Mouse (Mus musculus) c-Kit-positive CD71-negative TER-119-negative erythroid progenitor cells, embryonic 14.5 days (primary cell): Measurements from ENCODE around the gene Ankrd6.

ENCODE experiments used
- DNase-seq: peaks from one replicate; pipeline ENCODE4 v3.0.0-alpha.2; 2013; ENCODE audit warnings: low read depth

Gene Ankrd6

DNA sequence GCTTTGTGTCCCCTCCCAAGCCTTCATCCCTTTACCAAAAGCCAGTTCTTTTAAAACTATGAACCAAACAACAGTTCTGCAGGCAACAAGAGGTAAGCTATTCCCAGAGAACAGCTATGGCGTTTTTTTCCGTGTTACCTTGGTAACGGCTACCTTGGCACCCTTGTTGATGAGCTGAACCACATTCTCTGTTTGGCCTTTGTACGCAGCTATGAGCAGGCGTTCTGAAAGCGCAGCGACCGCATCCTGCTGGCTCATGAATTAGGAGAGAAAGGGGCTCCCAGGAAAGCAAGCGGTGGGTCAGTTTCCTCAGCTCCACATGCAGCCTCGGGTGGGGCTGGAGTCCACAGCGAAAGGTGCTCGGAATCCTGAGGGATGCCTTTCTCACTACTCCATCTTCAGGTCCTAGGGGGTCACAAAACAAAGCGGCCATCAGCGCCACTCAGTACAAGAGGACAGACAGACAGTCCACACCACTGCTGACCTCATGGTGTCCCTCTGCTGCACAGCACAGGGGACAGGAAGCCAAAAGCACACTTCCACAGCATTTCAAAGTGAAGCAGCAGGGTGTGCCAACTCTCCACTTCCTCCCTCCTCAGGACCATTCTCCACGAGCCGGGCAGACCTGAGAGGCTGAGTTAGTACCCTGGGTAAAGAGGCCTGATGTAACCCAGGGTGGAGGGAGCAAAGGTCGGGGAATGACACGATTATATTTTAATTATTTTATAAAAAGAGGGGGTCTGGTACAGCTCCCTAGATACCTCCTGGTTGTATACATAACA is 90.3 kb downstream of the Ankrd6 start:
- no peak for DNase-seq

DNA sequence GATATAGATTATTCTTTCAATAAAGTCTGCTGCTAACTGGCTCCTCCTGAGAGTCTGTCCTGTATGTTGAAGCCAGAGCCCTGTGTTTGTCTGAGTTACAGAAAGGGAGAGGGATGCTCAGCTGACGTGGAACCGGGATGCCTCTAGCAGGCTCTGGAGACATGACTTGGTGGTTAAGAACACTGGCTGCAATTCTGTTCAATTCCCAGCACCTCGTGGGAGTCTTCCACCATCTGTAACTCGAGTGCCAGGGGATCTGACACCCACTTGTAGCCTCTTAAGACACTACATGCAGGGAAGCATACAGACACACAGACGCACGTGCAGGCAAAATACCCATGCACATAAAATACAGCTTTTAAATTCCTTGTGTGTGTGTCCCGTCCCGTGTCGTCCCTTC is 95.1 kb downstream of the Ankrd6 start:
- no peak for DNase-seq

DNA sequence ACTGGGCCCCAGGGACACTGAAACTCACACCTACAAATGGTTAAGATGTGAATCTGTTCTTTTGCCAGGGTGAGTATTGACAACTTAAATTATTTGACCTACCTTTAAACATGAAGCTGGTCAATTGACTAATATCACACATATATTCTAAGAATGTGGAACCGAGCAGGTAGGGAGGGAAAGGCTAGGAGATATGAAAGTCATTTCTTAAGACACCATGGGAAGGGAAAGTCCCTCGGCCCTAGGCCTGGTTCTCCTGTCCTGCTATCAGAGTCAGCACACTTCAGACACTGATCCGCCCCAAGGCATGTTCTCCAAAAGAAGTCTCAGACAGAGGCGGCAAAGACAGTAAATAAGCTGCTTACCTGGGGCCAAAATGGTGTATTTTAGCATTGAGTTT is 95.7 kb downstream of the Ankrd6 start:
- DNase-seq, result no peak

DNA sequence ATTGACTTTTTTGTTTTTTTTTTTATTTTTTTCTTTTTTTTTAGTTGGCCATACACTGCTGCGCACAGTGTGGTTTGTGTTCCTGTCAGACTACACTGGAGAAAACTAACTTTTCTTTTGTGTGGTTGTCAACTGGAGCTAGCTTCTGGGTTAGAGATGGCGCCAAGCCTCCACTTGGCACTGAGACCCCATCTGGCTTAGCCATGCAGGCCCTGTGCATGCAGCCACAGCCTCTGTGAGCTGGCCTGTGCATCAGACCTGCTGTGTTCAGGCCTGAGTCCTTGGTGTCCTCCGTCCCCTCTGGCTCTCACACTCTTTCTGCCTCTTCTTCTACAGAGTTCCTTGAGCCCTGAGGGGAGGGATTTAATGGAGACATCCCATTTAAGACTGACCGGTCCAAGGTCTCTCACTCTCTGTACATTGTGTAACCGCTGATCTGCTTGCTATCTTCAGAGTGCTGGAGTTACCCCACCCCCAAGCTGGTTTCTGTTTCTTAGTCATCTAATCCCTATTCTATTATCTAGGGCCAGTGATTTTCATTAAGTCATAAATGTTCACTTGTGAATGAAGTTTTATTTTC is 96.9 kb downstream of the Ankrd6 start:
- DNase-seq, result no peak

DNA sequence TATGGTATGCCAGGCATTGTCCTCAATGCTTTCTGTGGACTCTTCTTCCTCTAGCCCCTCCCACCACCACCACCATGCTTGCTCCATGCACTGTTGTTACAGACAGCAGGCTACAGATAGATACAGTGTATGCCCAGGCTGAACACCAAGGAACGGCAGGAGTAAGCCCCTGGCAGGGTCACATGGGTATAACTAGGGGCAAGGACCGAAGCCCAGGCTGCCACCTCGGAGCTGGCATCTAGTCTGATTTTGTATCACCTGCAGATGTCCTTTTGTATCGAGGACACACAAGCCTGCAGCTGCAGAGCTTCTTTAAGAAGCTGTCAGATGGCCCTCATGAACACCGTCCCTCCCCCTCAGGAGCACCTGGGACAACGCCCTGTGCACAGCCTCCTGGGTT is 97.8 kb downstream of the Ankrd6 start:
- DNase-seq, result no peak

DNA sequence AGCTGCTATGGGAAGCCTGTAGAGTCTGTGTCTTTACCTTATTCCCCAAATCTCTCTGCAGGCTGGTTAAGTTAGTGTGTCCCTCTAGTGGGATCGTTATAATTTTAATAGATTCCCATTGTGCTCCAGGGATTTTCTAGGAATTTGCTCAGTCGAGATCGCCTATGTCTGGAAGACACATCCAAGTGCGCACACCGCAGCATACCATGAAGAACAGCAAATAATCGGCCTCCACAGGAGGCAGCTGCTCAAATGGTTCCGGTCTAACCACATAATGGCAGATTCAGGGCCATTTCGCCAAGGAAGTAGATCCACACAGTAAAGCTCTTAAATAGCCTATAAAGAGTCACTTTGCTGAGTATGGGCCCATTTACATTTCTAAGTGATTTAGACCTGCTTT is 98.3 kb downstream of the Ankrd6 start:
- no peak for DNase-seq

DNA sequence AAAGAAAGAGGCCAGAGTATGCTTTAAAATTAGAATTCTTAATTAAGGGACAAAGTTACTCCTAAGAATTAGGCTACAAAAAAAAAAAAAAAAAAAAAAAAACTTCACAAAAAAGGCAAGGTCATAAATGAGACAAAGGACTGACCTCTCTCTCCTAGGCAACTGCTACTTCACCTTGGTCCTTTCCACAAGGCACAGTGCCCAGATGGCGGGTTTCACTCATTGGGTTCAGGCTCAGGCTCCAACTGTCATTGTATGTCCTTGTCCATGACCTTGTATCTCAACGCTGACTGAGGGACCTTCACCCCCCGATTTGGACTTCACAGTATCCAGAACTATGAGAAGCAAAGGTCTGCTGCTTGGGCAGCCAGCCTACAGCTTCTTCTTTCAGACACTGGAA is 112.2 kb downstream of the Ankrd6 start:
- no peak for DNase-seq

DNA sequence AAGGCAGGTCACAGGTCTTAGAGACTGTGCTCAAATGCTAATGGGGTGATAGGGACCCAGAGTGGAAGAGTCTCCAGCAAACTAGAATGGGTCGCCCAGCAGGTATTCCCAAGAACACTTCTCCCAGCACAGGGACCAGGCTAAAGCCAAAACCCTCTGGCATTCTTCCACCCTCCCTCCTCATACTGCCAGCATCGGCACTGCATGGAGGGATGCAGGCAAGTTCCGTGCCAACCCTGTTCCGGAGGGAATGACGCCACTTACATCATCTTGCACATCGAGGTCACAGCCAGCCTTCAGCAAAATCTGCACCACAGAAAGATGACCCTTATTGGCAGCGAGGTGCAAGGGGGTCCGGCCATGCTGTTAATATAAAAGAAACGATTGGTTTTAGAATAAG is 114.6 kb downstream of the Ankrd6 start:
- no peak for DNase-seq

DNA sequence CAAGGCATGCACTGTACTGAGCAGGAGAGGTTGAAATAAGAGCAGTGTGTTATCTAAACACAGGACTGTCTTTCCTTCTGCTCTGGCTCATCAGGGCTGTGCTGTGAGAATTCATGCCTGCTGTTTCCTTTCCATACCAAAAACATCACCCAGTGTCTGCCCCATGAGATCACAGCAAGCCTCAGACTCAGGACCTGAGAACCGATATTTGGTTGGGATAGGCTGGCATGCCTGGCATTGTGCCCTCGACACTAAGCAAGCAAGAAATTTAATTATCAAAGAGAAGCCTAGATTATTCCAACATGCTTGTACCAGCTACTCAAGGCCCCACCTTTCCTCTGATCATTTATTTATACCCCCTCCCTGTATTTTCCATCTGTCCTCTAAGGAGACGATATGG is 116.1 kb downstream of the Ankrd6 start:
- no peak for DNase-seq

DNA sequence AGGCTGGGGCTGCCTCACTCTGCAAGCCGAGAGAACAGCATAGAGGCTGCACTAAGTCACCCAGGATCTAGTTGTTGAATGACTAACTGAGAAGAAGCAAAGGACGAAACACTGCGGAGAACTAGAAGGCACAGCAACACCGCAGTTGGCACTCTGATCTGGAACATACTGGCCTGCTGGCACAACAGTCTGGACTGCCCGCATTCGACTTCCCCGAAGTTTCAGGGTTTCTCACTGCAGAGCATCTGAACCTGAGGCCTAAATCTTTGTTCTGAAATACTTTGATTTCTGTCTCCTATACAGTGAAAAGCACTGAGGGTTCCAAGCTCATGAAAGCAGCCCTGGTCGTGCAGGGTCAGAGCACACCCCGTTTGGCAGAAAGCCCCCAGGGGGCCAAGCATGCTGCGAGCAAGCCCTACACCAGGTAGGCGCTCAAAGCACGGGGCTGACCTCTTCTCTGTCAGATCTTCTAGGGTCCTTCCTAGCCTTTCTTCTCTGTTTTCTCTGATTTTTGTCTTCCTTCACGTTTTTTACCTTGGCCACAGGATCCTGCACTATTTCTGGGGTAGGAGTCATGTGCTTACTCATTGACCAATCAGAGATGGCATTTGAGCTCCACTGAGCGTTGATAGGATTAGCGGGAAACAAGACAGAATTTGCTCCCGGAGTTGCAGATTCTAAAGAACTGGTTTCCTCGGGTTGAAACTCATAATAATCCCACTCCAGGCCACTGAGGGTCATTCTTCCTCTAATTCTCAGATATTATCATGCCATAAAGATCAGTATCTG is 117.0 kb downstream of the Ankrd6 start:
- DNase-seq, result no peak

DNA sequence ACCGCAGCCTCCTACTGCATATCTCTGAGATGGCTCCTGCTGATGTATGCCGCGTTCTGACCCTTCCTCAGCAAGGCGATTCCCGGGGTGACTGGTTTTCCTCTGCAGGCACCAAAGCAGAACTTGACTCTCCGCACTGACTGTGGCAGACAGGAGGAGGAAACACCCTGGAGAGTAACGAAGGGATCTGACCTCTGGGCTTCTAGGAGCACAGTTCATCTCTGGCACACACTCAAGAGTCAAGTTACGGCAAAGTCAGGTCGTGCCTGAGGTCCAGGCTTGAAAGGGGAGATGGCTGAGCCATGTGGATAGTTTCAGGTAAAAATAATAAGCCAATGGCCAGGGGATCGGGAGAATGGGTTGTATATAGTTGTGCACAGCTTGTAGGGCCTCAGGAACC is 121.3 kb downstream of the Ankrd6 start:
- DNase-seq, result no peak

DNA sequence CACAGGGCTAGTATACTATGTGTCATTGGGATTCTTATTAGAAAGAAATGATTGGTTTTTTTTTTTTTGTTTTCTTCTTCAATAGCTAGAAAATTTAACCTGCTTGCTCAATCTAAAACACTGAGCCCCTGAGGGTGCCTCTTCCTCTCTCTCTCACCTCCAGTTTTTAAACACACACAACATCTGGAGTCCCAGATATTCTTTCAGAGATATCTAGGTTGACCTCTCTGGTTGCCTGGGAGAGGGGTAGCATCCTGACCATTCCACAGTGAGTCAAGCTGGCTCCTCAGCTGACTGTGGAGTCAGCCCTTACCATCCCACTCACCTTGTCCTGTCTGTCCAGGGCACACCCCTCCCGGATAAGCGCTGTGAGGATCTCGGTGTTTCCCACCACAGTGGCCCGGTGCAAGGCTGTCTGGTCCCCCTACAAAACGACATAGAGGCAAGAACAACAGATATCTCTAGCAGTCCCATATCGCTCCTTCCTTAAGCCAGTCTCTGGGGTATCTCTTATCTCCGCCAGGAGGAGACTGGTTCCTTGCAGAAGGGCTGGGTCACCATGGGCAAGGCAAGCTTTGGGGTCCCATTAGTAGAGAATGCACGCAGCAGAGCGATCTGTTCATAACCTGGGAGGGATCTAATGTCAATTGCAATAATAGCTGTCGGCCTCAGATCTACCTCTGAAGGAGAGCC is 122.1 kb downstream of the Ankrd6 start:
- no peak for DNase-seq

DNA sequence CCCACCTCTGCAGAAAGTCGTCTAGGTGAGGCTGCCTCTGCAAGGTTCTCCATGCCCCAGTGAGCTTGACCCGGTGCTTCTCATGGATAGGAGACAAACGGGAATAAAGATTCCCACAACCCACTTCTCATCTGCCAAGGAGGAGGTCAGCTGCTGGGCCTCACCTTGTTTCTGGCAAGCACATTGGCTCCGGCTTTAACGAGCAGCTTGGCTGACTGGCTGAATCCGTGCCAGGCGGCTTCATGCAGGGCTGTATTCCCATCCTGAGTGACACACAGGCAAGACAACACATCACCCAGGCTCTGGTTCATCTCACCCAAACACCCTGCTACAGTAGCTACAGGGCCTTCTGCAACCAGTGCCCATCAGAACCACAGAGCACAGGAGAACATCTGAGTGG is 123.7 kb downstream of the Ankrd6 start:
- DNase-seq, result no peak

DNA sequence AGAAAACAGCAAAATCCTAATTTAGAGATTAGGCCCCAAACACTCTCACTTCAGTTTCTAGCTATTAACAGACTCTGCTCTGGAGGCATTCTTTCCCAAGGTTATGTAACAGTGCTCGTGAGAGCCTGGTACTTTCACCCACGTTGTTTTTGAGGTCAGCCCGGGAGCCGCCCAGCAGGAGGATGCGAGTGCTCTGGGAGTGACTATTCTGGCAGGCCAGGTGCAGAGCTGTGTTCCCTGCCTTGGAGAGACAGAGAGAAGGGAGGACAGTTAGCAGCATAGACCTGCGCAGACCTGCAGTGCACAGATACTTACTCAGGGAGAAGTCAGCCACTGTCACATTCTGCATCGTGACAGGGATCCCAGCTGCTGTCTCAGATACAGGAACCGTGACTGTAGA is 126.4 kb downstream of the Ankrd6 start:
- no peak for DNase-seq

DNA sequence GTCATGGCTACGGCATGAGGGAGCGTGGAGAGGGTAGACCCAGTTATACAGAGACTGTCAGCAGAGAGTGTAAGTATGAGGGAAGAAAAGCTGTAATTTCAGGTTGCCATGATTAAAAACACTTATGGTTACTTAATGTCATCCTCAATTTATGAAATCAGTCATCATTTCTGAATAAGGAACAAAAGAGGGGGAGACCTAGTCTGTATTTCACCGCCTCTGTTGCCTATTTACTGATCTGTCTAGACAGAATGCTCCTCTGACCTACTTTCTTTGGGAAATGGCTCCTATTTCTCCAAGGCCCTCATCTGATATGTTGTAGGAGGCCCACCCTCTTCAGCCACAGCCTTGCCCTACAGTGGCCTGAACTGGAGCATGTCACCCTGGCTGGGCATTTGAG is 130.0 kb downstream of the Ankrd6 start:
- no peak for DNase-seq

DNA sequence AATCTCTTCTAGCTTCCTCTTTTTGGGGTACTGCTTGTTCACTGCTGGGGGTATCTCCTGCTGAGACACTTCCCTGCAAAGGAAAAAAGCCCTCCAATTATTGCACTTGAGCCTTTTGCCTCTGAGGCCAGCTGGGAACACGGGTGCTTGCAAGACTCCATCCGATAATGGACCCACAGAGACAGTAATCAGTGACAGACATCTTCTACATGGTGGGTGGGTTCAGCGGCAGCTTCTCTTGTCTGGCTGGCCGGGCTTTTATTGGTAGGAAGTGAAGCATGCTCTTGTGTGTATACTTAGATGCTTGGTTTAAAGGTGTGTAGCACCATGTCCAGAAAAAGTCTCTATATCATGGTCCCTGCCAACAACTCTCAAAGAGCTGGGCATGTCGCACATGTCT is 133.2 kb downstream of the Ankrd6 start:
- no peak for DNase-seq

DNA sequence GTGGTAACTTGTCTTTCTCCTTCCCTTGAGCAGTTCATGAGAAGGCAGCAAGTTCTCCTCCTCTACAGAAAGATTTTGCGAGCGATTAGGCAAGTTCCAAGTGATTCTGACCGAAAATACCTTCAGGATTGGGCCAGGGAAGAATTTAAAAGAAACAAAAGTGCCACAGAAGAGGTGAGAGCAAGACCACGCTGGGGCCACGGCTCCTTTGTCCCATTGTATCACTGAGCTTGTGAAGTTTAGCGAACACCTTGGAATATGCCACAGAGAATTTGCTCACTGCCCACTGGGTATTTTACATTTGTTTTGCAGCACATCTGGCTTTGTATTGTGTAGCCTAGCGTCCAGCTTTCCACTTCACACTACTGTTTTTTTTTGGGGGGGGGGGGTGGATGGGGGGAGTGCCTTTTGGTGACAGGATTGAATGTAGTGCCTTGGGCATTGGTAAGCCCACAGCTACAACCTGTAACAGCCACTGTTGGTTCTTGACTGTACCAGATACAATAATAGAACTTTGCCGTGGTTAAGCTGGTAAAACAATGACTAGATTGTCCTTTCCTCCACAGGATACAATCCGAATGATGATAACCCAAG is 150.0 kb downstream of the Ankrd6 start:
- no peak for DNase-seq

DNA sequence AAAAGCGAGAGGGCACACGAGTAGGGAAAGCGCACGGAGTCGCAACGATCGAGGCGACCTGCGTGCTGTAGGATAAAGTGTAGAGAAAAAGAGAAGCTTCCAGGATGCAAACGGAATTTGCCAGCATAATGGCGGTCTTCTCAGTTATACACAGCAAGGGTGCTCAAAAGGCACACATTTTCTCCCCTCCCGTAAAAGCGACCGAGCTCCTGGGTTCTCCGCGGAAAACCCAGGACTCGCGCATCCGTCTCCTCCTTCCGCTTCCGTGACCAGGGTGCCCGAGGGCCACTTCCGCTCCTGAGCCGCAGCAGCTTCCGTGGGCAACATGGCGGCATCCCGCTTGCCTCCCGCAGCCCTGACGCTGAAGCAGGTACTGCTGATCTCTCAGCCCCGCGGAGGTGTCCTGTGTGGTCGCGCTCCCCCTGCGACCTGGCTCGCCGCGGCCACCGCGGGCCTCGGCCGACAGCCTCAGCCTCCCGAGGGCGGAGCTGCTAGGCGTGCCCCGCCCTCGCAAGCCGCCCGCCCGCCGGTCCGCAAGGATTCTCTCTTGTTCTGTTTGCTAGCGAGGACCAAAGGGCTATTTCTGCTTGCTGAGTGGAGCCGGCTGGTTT is 150.6 kb downstream of the Ankrd6 start, which contains the start of gene Lyrm2:
Lyrm2 (plus strand) TSS at position 288 of the 611 bp plus-strand sequence.
- peak; percentile 62 for DNase-seq

DNA sequence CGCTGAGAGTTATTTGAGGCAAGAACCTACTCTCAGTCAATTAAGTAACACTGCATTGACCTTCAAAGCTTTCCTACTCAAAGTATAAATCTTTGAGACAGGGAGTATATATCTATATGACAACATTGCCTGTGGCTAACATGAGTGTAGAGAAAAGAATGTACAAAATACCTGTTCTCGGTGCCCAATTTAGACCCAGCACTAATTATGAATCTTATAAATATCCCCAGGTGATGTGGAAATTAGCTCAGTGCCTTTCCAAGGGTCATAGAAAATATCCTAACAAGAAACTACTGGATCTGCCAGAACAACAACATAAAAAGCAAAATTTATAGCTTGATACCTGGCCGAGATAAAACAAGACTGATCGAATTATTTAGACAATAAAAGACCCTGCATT is 151.7 kb downstream of the Ankrd6 start:
- no peak for DNase-seq

DNA sequence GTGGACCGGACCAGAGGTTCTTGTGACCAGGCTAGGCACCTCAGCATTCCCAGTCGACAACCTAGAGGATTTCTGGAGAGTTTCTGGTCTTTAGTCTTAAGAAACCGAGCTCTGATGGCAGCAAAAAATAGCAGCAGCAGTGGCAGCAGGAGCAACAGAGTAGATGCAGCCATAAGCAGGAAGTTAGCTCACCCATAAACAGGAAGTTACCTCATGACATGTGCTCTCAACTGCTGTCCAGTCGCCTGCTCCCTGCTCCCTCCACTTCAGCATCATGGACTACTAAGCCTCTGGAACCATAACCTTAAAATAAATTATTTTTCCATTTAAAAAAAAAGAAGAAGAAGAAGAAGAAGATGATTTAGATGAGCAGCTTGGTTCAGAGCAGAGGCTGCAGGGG is 161.6 kb downstream of the Ankrd6 start:
- no peak for DNase-seq

DNA sequence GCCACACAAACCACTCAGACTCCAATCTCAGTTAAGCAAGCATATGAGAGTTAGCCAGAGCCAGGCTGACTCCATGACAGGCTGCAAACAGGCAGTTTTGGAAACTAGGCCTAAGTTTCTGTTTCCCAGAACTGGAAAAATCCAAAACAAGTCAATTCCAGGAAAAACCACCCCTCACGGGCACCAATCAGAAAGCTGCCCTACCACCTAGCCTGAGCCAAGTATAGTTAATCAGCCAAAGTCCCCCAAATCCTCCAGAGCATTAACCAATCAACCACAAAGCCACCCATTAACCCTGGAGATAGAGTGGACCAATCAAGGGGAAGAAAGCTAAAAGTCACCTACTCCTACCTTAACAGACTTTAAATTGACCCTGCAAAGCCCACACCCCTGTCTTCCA is 163.5 kb downstream of the Ankrd6 start:
- DNase-seq, result no peak

DNA sequence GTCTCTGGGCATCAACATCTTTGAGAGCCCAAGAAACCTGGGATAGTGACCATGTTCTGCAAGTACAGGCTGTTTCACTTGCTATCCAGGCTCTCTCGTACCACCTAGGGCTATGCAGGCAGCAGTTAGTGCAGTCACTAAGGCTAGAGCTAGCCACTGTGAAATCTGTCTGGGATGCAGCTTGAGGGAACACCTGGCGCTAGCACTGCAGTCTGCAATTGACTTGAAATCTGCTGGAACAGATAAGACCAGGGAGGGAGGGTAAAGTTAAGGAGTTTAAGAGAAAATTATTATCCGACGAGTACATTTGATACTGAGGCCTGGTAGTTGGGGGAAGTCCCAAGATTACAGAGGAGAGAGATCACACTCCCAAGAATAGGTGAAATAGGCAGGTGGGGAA is 170.6 kb downstream of the Ankrd6 start:
- no peak for DNase-seq
